Mouse (Mus musculus): ENCODE data around the gene Slc6a11.

The Slc6a11 gene

GRCm38 (mm10) chr6:114182366-114183179 lies 51.5 kb downstream of the Slc6a11 start:
- no peak for DNase-seq

GRCm38 (mm10) chr6:114187121-114187520 lies 56.1 kb downstream of the Slc6a11 start:
- DNase-seq, result no peak

GRCm38 (mm10) chr6:114188869-114189268 lies 57.8 kb downstream of the Slc6a11 start:
- DNase-seq, result no peak

- DNase-seq, result no peak
These were observed 65.0 kb downstream of the Slc6a11 start for GRCm38 (mm10) chr6:114195998-114196397.

GRCm38 (mm10) chr6:114199200-114199845 lies 68.3 kb downstream of the Slc6a11 start:
- no peak for DNase-seq

GRCm38 (mm10) chr6:114204557-114204956 lies 73.5 kb downstream of the Slc6a11 start:
- no peak for DNase-seq

- no peak for DNase-seq
These were observed 77.3 kb downstream of the Slc6a11 start for GRCm38 (mm10) chr6:114208296-114208695.

- DNase-seq, result no peak
These were observed 83.4 kb downstream of the Slc6a11 start for GRCm38 (mm10) chr6:114214393-114214792.

GRCm38 (mm10) chr6:114216741-114217414 lies 85.8 kb downstream of the Slc6a11 start:
- no peak for DNase-seq

GRCm38 (mm10) chr6:114224399-114224798 lies 93.4 kb downstream of the Slc6a11 start:
- no peak for DNase-seq

GRCm38 (mm10) chr6:114227378-114227777 lies 96.3 kb downstream of the Slc6a11 start:
- DNase-seq, result no peak

- DNase-seq, result no peak
These were observed 97.2 kb downstream of the Slc6a11 start for GRCm38 (mm10) chr6:114228196-114228595.

GRCm38 (mm10) chr6:114238892-114239644 lies 108.0 kb downstream of the Slc6a11 start:
- DNase-seq, result no peak

- DNase-seq, result no peak
These were observed 114.6 kb downstream of the Slc6a11 start for GRCm38 (mm10) chr6:114245665-114246064.

GRCm38 (mm10) chr6:114250311-114250710 lies 119.3 kb downstream of the Slc6a11 start:
- peak; percentile 61 for DNase-seq

- no peak for DNase-seq
These were observed 123.9 kb downstream of the Slc6a11 start for GRCm38 (mm10) chr6:114254927-114255326.

GRCm38 (mm10) chr6:114257762-114258361 lies 126.8 kb downstream of the Slc6a11 start:
- DNase-seq, result no peak

- no peak for DNase-seq
These were observed 127.7 kb downstream of the Slc6a11 start for GRCm38 (mm10) chr6:114258661-114259193.

GRCm38 (mm10) chr6:114261609-114262008 lies 130.6 kb downstream of the Slc6a11 start:
- DNase-seq, result no peak

- no peak for DNase-seq
These were observed 133.0 kb downstream of the Slc6a11 start for GRCm38 (mm10) chr6:114264010-114264409.

- DNase-seq, result no peak
These were observed 133.4 kb downstream of the Slc6a11 start for GRCm38 (mm10) chr6:114264426-114264825.

- DNase-seq, result no peak
These were observed 135.2 kb downstream of the Slc6a11 start for GRCm38 (mm10) chr6:114266273-114266672.
